Mouse (Mus musculus): Measurements from ENCODE around the gene Car4. TPM values are rescaled to one million over a fixed set of nuclear protein-coding genes. Genes with fewer than 3 reads are reported as not detected.

Car4 gene
- polyA plus RNA-seq, 1 experiment, result not detected

DNA sequence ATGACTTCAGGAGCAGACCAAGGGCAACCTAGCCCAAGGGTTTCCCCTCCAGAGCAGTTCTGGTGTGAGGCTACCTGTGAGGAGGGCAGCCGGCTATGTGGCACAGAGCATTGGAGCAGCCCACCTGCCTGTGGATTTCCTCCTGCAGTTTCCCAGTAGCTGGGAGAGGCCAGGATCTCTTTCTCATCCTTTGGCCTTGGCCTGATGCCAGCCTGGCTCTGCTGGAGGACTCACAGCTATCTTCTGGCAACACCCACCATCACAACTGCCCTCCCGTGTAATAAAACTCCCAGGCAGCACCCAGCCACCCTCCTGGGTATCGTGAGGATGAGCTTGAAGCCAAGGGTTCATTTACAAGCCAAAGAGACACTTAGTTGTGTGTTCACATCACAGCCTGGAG lies 14.5 kb downstream of the Car4 start:
- Histone ChIP-seq H3K79me2 (ENCODE audit: control insufficient read depth, insufficient read depth) (no peaks in the 10 kb centered on the region), H3K4me3 (ENCODE audit: insufficient read depth, poor library complexity, severe bottlenecking) (no peak overlapping the region), H3K27me3 (ENCODE audit: control insufficient read depth, insufficient read depth, insufficient read length) (peaks cover 15% of the 10 kb centered on the region), H3ac (ENCODE audit: control insufficient read depth, insufficient read length, low read depth) (no peak overlapping the region), H3K79me3 (ENCODE audit: low read depth) (no peaks in the 10 kb centered on the region), H3K36me3 (ENCODE audit: control insufficient read depth, insufficient read depth) (no peaks in the 10 kb centered on the region)
- TF ChIP-seq MYOD1 (IDR thresholded peaks at IDR 0.05; ENCODE audit: control insufficient read depth, insufficient read length, low read depth) (no peak), USF1 (IDR thresholded peaks at IDR 0.05; ENCODE audit: low read depth) (no peak), FOSL1 (IDR thresholded peaks at IDR 0.05; ENCODE audit: insufficient read depth, low read length, poor library complexity, severe bottlenecking) (no peak), MYOG (IDR thresholded peaks at IDR 0.05; ENCODE audit: control insufficient read depth, extremely low read depth, insufficient read length) (no peak), MAX (IDR thresholded peaks at IDR 0.05) (no peak), CTCF (IDR thresholded peaks at IDR 0.05; ENCODE audit: control insufficient read depth, insufficient read depth, insufficient read length) (no peak), CEBPB (IDR thresholded peaks at IDR 0.05; ENCODE audit: low read depth) (no peak)

GRCm38 (mm10) chr11:84973661-84974060 lies 16.1 kb downstream of the Car4 start:
- no peak overlapping the region for H3K4me3 ChIP-seq (ENCODE audit: insufficient read depth, poor library complexity, severe bottlenecking)
- H3K27me3 ChIP-seq (ENCODE audit: control insufficient read depth, insufficient read depth, insufficient read length), result peaks cover 15% of the 10 kb centered on the region
- H3ac ChIP-seq (ENCODE audit: control insufficient read depth, insufficient read length, low read depth), result no peak overlapping the region
- TF ChIP-seq MAX (IDR thresholded peaks at IDR 0.05) (no peak), MYOD1 (IDR thresholded peaks at IDR 0.05; ENCODE audit: control insufficient read depth, insufficient read length, low read depth) (no peak), MYOG (IDR thresholded peaks at IDR 0.05; ENCODE audit: control insufficient read depth, extremely low read depth, insufficient read length) (no peak), FOSL1 (IDR thresholded peaks at IDR 0.05; ENCODE audit: insufficient read depth, low read length, poor library complexity, severe bottlenecking) (no peak), CEBPB (IDR thresholded peaks at IDR 0.05; ENCODE audit: low read depth) (no peak), USF1 (IDR thresholded peaks at IDR 0.05; ENCODE audit: low read depth) (no peak), CTCF (IDR thresholded peaks at IDR 0.05; ENCODE audit: control insufficient read depth, insufficient read depth, insufficient read length) (no peak)
- no peaks in the 10 kb centered on the region for H3K79me3 ChIP-seq (ENCODE audit: low read depth)
- no peaks in the 10 kb centered on the region for H3K36me3 ChIP-seq (ENCODE audit: control insufficient read depth, insufficient read depth)
- H3K79me2 ChIP-seq (ENCODE audit: control insufficient read depth, insufficient read depth), result no peaks in the 10 kb centered on the region

GRCm38 (mm10) chr11:84974582-84974981 lies 17.0 kb downstream of the Car4 start:
- H3ac ChIP-seq (ENCODE audit: control insufficient read depth, insufficient read length, low read depth), result no peak overlapping the region
- no peak overlapping the region for H3K4me3 ChIP-seq (ENCODE audit: insufficient read depth, poor library complexity, severe bottlenecking)
- peaks cover 15% of the 10 kb centered on the region for H3K27me3 ChIP-seq (ENCODE audit: control insufficient read depth, insufficient read depth, insufficient read length)
- no peaks in the 10 kb centered on the region for H3K79me3 ChIP-seq (ENCODE audit: low read depth)
- no peaks in the 10 kb centered on the region for H3K79me2 ChIP-seq (ENCODE audit: control insufficient read depth, insufficient read depth)
- H3K36me3 ChIP-seq (ENCODE audit: control insufficient read depth, insufficient read depth), result no peaks in the 10 kb centered on the region
- TF ChIP-seq USF1 (IDR thresholded peaks at IDR 0.05; ENCODE audit: low read depth), result no peak
- TF ChIP-seq MYOG (IDR thresholded peaks at IDR 0.05; ENCODE audit: control insufficient read depth, extremely low read depth, insufficient read length), result no peak
- no peak for TF ChIP-seq MYOD1 (IDR thresholded peaks at IDR 0.05; ENCODE audit: control insufficient read depth, insufficient read length, low read depth)
- TF ChIP-seq FOSL1 (IDR thresholded peaks at IDR 0.05; ENCODE audit: insufficient read depth, low read length, poor library complexity, severe bottlenecking), result no peak
- TF ChIP-seq CTCF (IDR thresholded peaks at IDR 0.05; ENCODE audit: control insufficient read depth, insufficient read depth, insufficient read length), result no peak
- no peak for TF ChIP-seq MAX (IDR thresholded peaks at IDR 0.05)
- no peak for TF ChIP-seq CEBPB (IDR thresholded peaks at IDR 0.05; ENCODE audit: low read depth)

- Histone ChIP-seq H3K36me3 (ENCODE audit: control insufficient read depth, insufficient read depth) (no peaks in the 10 kb centered on the region), H3ac (ENCODE audit: control insufficient read depth, insufficient read length, low read depth) (no peak overlapping the region), H3K27me3 (ENCODE audit: control insufficient read depth, insufficient read depth, insufficient read length) (peaks cover 15% of the 10 kb centered on the region), H3K79me2 (ENCODE audit: control insufficient read depth, insufficient read depth) (no peaks in the 10 kb centered on the region), H3K79me3 (ENCODE audit: low read depth) (no peaks in the 10 kb centered on the region), H3K4me3 (ENCODE audit: insufficient read depth, poor library complexity, severe bottlenecking) (no peak overlapping the region)
- no peak for TF ChIP-seq MAX (IDR thresholded peaks at IDR 0.05)
- TF ChIP-seq MYOG (IDR thresholded peaks at IDR 0.05; ENCODE audit: control insufficient read depth, extremely low read depth, insufficient read length), result no peak
- TF ChIP-seq MYOD1 (IDR thresholded peaks at IDR 0.05; ENCODE audit: control insufficient read depth, insufficient read length, low read depth), result no peak
- TF ChIP-seq USF1 (IDR thresholded peaks at IDR 0.05; ENCODE audit: low read depth), result no peak
- TF ChIP-seq CTCF (IDR thresholded peaks at IDR 0.05; ENCODE audit: control insufficient read depth, insufficient read depth, insufficient read length), result no peak
- TF ChIP-seq FOSL1 (IDR thresholded peaks at IDR 0.05; ENCODE audit: insufficient read depth, low read length, poor library complexity, severe bottlenecking), result no peak
- no peak for TF ChIP-seq CEBPB (IDR thresholded peaks at IDR 0.05; ENCODE audit: low read depth)
Observed at GRCm38 (mm10) chr11:84976706-84977105, 19.1 kb downstream of the Car4 start.

GRCm38 (mm10) chr11:84977385-84977952 lies 19.9 kb downstream of the Car4 start:
- H3K79me3 ChIP-seq (ENCODE audit: low read depth), result no peaks in the 10 kb centered on the region
- peaks cover 15% of the 10 kb centered on the region for H3K27me3 ChIP-seq (ENCODE audit: control insufficient read depth, insufficient read depth, insufficient read length)
- H3K36me3 ChIP-seq (ENCODE audit: control insufficient read depth, insufficient read depth), result no peaks in the 10 kb centered on the region
- H3K79me2 ChIP-seq (ENCODE audit: control insufficient read depth, insufficient read depth), result no peaks in the 10 kb centered on the region
- H3K4me3 ChIP-seq (ENCODE audit: insufficient read depth, poor library complexity, severe bottlenecking), result no peak overlapping the region
- TF ChIP-seq CEBPB (IDR thresholded peaks at IDR 0.05; ENCODE audit: low read depth), result no peak
- TF ChIP-seq USF1 (IDR thresholded peaks at IDR 0.05; ENCODE audit: low read depth), result no peak
- TF ChIP-seq FOSL1 (IDR thresholded peaks at IDR 0.05; ENCODE audit: insufficient read depth, low read length, poor library complexity, severe bottlenecking), result no peak
- no peak for TF ChIP-seq CTCF (IDR thresholded peaks at IDR 0.05; ENCODE audit: control insufficient read depth, insufficient read depth, insufficient read length)
- TF ChIP-seq MYOG (IDR thresholded peaks at IDR 0.05; ENCODE audit: control insufficient read depth, extremely low read depth, insufficient read length), result no peak
- TF ChIP-seq MAX (IDR thresholded peaks at IDR 0.05), result no peak
- TF ChIP-seq MYOD1 (IDR thresholded peaks at IDR 0.05; ENCODE audit: control insufficient read depth, insufficient read length, low read depth), result no peak
- H3ac ChIP-seq (ENCODE audit: control insufficient read depth, insufficient read length, low read depth), result no peak overlapping the region
